Mouse (Mus musculus) embryo, embryonic 11 days (tissue): Measurements from ENCODE around the gene Meis1.
A peak's percentile ranks its signal among the peaks of the same experiment; 100 is the strongest.

Experiments used
- DNase-seq: peaks from one replicate; pipeline ENCODE4 v3.0.0-alpha.2; 2015

Meis1 gene

DNA sequence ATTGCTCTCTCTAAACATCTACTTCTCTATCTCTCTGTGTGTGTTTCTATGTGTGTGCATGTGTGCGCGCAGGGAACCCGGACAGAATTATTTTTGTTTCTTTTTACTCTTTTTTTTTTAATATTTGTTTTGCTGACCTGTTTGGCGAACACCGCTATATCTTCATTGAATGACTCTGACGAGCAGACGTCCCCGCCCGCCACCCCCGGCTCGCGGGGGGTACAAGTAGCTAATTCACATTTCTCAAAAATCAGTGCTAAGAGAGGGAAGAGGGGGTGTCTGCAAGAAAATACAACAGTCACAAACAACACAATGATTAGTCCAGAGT, 4.7 kb downstream of the Meis1 start:
- DNase-seq: no peak

DNA sequence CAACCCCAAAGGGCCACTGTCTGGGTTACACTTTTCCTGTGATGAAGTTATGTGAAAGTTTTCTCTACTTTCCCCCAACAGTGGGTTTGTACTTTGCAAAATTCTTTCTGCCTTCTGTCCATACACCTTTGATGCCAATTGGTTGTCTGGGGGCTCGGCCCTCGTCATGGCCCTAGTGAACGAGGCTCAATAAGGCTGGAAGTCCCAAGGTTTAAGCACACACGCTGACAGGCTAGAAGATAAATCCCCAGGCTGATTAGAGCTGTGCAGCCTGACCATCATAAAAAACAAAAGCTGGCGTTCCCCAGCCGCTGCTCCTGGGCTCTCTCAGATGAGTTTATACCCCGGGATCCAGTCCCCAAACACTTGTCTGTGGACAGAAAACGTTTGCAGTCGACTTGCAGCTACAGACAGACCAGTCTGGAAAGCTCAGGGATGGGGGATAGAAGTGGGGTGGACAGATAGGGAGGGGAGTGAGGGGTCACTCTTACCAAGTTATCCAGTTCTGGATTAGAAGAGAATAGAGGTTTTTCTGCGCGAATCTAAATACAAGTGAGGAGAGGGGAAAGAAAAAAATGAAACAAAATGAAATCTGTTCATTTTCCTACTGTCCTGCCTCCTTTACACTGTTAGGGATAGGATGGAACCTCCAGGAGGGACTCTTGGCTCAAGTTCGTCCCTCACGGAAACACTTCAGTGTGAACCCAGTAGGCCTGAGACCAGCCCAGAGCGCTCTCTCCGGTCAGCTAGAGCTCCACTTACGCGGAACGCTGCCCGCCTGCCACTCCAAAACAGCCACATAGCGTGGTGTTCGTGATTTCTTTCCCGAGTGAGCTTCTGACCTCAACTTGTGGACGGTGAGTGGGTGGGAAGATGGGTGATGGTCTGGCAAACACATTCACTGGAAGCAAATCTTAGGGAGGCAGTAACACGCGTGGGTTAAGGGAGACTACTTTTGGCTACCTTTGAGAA, 5.4 kb downstream of the Meis1 start:
- DNase-seq: peak; percentile 67

DNA sequence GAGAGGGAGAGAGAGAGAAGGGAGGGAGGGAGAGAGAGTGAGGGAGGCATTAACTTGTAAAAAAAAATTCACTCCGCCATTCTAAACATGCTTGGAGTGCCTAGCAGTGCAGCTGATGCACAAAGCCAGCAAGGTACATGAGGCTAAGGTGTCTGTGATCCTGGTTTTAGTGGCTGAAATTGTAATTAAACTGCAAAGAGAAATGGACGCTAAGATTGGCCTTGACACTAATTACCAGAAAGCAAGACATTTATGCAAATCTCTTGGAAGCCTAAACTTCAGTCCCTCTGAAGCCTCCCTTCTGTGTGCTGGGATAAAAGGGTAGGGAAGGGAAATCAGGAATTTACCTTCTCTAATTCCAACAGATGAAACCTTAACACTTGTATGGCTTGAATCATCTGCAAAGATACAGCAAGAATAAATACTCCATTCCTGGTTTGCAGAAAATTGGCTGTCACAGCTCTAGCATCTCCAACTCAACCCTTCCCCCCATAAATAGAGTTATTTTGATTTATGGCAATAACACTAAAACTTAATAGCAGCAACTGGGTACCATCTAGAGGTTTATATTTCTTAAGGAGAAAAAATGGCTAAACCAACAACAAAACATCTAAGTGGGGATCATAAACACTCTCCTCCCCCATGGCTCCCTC, 6.2 kb downstream of the Meis1 start:
- no peak for DNase-seq

DNA sequence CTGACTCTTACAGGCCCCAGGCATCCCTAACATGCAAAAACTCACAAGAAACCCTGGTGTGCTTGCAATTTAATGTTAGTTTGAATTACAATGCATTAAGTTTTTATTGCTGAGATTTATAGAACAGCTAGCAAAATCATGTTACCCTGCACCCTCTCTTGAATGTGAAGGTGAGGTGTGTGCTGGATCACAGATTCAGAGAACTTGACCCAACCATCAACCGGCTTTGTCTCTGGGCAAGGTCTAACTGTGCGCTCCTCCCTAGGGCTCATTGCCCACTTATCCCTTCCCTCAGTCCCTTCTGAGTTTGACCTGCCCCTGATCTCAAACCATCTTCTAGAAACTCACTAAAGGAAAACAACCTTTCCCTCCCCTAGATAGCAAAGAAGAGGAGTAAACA, 6.8 kb downstream of the Meis1 start:
- DNase-seq: peak; percentile 47

DNA sequence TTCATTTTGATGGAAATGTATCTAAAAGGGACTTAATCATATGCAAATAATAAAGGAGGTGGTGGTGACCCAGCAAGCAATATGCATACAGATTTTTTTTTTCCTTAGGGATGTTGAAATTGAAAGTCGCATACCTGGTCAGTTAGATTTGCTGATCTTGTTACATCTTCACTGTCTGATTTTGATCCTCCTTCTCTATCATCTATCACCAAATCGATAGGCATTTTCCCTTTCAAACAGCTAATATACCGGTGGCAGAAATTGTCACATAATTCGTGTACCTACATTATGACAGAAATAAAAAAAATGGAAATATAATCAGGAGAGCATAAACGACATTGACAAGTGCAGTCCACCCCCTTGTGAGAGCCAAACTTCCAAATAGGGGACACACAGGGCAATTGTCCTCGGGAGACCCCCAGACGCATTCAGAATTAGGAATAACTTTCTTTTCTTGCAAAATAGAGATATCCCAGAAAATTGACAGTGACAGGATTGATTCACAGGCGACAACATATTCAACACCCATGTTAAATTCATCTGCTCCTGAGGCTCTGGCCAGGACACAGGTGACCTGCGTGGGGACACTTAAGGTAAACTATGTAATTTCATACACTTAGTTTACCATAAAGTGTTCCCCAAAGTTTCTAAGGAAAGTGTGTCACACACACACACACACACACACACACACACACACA, 7.5 kb downstream of the Meis1 start:
- no peak for DNase-seq

DNA sequence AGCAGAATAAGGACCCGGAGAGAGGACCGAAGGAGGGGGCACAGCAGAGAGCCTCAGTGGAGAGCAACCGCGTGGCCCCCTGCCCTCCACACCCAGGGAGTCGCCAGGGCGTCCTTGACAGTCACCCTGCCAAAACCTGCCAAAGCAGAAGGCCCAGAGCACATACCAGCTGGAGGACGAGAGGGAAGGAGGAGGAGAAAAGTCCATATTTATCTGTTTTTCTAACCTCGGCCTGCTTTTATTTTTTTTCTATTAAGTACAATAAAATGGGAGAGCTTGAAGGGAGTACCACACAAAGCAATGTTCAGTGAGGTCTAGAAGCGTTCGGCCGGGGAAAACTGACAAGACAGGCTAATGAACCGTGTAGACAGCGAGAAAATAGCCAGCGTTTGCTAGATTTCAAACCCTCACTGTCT, 8.4 kb downstream of the Meis1 start:
- DNase-seq: peak; percentile 68

DNA sequence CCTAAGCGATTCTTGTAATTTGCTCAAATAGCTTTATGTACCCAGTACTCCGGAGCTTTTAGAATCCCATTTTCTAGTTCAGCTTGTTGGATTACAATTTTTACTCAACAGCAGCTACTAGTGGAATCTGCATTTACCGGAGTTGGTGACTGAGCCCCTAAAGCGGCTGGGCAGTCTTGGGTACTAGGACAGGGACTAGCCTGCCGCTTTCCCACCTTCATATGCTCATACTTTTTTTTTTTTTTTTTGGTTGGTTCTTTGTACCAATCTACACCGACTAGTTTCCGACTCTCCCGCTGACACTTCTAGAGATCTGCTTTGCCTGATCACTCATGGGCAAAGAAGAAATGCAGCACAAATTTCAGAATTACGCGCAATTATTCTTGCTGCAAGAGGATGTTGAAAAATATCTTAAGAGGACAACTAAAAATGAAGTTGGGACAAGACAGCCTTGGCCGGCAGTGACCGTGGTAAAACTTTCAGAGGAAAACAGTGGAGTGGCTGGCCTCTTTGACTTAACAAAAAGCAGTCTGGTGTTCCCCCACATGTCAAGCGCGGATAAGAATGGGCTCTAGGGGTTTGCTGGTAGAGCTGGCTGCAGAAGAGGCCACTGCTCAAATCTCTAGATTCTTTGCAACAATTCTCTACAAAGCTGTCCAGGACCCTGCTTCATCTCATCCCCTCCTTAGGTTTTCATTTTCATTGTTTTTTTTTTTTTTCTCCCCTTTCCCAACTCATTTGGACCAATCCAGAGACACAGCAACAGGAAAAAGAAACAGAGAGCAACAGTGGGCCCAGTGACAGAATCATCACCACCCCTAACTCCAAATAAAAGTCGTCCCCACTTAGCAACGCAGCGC, 9.0 kb downstream of the Meis1 start:
- DNase-seq: peak; percentile 49

DNA sequence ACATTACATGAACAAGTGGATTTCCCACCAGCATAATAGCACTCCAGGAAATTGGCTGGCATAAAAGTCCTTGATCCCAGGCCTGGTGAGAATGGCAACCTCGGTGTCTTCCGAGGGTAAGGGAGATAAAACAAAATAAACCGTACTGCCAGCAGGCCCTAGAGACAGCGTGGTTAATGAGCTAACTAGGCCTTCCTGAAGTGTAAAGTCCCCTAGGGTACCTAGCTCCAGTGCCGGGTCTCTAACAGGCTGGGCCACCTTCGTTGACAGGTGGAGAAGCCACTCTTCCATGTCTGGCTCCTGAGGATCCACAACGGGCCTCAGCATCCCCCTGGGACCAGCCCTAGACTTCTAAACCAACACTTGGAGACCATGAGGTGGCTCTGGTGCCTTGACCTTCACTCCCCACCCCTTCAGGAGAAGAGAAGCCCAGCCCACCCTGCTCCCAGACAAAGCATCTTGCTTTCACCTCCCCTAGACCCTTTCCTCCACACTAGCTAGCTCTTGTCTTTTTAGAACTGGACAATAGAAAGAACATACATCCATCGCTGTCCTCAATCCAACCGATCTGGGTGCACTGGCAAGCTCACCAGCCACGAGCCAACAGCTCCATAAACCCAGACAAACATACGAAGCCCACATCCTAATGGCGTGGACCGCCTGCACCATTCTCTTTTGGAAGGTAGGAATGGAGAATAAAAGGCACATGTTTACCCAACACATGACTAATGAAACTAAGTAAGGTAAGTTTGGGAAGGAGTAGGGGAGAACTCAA, 10.0 kb downstream of the Meis1 start:
- no peak for DNase-seq

DNA sequence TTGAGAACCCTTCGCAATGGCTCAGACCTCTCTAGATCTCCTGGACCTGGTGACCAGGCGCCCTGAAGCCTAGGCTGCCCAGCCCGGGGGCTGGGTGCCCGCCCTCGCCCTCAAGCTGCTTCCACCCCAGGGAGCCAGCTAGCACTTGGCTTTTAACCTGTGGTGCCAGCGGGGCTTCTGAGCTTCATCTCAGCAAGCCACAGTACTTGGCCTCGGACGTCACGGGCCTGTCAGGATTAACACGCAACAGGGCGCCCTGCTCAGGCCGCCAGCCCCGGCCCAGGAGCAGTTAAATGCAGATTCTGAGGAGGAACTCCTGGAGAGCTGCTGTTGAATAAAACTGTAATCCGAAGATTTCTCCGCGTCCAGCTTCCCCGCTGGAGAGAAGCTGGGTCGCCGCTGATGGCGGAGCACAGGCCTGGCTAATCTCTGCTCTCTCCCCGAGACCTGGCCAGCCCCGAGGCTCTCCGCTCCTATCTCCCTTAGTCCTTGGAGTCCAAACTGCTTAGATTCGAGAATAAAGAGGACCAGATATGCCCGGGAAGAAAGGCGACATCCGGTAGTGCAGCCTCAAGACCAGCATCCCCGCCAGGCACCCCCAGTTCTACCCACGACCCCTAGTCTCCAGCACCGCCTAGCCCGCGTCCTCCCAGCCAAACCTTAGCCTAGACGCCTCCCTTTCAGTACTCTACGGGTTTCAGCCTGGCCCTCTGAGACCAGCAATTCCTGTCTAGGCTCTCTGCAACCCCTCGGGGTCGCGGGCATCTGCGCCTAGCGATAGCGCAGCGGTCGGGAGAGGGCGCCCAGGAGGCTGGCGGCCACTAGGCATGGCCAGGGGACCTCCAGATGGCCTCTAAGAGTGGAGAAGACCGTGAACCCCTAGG, 11.0 kb downstream of the Meis1 start:
- peak; percentile 69 for DNase-seq

DNA sequence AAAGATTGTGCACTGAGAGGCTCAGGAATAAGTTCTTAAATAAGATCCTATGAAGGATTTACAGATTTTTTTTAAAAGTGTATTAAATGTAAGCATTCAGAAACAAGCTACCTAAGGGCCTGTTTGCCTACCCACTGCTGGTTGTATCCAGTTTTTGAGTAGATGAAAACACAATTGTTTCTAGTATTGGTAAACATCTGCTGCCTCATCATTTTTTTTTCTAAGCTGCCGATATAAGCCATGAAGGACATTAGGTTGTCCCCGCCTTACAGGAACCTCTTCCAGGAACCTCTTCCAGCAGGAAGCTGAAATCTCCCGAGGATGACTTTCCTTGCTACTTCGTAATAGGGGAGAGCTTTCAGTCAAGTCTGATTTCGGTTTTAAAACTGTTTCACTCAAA, 11.7 kb downstream of the Meis1 start:
- no peak for DNase-seq

DNA sequence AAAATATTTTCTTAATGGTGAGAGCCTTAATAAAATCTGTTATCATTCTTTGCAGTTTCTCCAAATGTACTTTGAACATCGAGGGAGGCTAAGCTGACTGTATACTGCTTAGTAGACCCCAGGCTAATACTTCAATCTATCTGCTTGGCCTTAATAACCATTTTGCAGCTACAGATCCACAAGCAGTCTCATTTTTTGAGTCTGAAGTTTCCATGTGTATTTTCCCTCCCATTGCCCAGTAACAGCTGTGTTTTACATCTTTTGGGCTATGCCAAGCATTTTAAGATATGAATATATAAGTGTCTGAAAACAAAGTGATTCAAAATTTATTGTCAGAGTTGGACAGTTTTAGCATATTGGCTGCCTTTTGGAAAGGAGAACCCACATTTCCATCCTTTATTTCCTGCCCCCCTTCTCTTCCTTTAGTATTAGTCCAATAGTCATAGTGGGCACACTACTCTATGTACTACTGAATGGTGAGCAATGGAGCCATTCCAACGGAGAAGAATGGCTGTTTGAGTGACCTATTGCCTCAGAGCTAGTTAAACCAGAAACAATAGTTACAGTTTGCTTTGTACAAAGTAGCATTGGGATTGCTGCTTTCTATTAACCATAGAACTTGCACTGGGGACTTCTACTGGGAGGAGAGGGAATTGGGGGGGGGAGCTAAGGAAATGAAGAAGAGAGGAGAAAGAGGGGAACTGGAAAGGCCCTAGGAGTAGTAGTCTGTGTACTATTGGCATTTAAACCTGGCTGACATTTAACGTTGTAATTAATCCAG, 12.7 kb downstream of the Meis1 start:
- no peak for DNase-seq

DNA sequence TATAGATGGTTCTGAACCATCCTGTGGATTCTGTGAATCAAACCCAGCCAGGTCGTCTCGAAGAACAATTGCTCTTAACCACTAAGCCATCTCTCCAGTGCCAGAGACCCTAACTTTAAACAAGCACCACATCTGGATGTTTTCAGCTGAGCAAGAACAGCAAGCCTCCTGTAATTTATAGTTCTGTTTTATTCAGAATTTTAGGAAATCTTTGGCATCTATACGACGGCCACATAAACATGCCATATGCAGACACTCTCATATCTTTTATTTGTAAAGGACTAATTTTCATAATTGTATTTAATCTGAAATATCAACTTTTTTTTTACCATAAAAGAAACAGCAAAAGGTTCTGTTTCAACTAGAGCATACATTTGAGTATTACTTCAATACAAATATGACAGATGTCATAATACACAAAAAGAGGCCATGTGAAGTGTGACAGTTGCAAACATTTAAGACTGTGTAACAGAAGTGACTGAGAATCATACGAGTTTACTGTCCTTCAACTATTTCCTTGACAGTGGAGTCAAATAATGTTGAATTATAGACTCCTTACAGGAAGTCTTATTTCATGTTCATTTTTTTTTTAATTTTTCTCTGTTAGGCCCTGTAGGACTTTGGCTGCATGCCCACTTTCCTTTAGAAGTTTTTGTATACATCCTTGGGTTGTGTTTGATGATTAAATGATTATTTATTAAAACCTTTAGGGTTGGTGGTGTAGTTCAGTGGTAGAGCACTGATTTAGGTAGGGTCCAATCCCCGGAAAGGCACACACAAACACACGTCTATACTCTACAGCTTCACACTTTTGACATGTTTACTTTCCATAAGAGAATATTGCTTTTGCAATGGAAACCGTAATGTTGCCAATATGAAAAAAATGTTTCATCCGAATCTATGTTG, 13.5 kb downstream of the Meis1 start:
- no peak for DNase-seq

DNA sequence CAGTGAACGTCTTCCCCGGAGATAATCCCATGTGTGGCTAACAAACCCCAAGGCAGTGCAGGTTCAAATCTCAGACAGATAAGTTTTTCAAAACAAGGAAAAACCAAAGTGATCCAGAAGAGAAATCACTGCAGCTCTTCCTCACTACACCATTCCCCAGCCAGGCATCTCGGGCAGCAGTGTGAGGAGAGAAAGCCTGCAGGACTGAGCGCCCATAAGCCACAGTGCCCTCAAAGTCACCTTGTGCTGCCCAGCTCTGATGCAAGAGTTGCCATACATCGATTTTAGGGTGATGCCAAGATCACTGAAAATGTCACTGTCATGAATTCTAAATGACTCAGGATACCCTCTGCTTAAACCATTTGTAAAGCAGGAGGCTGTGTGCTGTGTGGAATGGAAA, 15.7 kb downstream of the Meis1 start:
- DNase-seq: no peak

DNA sequence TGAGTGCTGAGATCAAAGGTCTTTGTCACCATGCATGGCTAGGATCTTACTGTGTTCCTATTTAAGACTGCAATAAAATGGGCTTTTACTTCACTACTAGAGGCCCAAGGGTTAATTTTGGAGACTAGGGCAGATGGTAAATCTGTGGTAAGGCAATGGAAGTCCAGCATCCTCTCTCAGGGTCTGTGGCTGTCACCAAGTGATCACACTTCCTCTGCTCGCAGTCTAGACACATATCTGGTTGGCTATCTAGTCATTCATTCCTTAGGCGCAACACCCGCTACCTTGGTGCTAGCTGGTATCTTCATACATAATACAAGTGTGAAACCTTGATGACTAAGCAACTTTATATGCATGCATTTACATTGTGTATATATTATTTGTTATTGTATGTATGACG, 22.0 kb downstream of the Meis1 start:
- no peak for DNase-seq

DNA sequence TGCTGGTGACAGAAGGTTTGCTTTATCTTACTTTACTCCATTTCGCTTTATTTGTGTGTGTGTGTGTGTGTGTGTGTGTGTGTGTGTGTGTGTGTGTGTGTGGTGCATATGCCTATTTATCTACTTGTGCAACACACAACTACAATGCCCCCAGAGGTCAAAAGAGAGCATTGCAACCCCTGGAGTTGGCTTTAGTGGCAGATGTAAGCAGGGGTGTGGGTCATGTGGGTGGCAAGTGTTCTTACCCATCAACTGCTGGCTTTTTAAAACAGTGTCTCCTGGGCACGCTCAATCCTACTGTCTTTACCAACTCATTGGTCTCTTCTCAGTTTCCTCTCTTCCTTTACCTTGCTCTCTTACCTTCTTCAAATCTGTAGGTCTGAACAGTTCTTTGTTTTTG, 22.5 kb downstream of the Meis1 start:
- no peak for DNase-seq

DNA sequence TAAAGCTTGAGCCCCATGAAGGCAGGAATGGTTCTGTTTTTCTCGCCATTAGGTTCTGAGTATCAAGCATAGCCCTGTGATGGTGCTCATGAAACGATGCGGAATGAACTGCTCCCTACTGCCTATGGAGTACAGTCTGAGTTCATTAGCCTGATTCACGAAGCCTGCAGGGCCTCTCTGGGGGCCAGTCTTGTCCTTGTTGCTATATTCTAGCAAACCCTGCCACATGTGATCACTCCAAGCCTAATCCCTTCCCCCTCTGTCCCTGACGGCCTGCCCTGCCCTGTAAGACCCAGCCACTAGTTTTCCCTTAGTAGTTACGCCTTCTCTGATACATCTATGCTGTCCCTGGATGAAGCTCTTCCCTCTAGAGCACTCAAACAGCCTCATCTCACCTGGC, 26.0 kb downstream of the Meis1 start:
- DNase-seq: no peak

DNA sequence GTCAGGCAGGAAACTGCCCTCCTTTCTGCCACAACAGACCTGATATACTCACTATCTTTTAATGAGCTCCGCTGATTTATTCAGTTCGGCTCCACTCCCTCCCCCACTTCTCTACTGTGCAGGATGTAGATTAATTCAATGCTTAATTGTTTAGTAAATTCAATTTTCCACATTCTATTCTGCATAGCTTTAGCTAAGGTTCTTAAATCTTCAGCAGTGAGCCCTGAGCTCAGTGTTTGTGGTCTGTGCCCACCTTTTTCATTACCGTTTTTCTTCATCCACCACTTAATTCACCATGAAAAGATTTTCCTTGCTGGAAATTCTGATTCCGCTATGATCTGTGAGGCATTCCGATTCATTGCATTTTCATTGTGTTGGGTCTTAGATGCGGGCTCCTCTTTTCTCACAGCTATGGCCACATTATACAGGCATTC, 28.5 kb downstream of the Meis1 start:
- DNase-seq: no peak

DNA sequence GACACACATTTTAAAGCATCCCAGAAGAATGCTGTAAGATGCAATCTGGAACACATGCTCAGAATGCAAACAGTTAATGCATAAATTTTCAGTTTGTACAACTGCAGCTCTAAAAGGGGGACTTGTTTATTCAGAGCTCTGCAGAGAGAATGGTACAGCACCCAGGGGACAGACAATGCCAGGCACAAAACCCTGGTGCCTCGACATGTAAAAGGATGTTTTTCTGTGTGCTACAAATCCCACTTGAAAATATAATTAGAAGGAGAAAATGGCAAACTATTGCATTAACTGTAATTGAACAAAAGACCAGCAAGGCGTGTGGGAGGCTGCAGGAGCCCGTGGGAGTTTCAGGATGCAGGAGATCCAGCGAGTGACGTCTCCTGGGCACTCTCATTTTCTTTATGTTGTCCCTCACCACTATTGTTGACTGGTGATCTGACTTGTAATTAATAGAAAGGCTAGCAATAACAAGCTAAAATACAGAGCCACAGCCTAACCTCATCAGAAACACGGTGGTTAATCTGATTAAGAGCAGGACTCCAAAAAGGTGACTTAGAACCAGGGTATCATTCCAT, 29.0 kb downstream of the Meis1 start:
- no peak for DNase-seq
